Mouse (Mus musculus) forebrain, embryonic 11.5 days (tissue): ENCODE measurements around the gene Mpp3. TPM values are rescaled to one million over a fixed set of nuclear protein-coding genes. Genes with fewer than 3 reads are reported as not detected.

Experiments used
- ATAC-seq: fragments of 200-750 bp; cut with Nextera tagmentation; replicated peaks from 2 replicates; pipeline ENCODE4 v1.8.0; 2017; ENCODE audit warnings: moderate TSS enrichment; ENCODE audit not compliant: low FRiP score
- DNase-seq: peaks from one replicate; pipeline ENCODE4 v3.0.0-alpha.2; 2017; ENCODE audit warnings: low spot score
- H3K27ac ChIP-seq: fragments of 300-500 bp; sonication (generic); 2 replicates; pipeline ENCODE4 v1.5.1; 2014; ENCODE audit warnings: low read depth, low read length
- H3K27me3 ChIP-seq: fragments of 300-500 bp; sonication (generic); 2 replicates; pipeline ENCODE4 v1.6.1; 2014; ENCODE audit warnings: mild to moderate bottlenecking, low read length, mixed read lengths; ENCODE audit not compliant: control insufficient read depth, insufficient read depth
- H3K36me3 ChIP-seq: fragments of 300-500 bp; sonication (generic); 2 replicates; pipeline ENCODE4 v1.6.1; 2014; ENCODE audit warnings: mild to moderate bottlenecking, low read length, moderate library complexity, mixed read lengths; ENCODE audit not compliant: control insufficient read depth, insufficient read depth
- H3K4me1 ChIP-seq: fragments of 300-500 bp; sonication (generic); replicated peaks from 2 replicates; pipeline ENCODE4 v1.6.1; 2014; ENCODE audit warnings: low read length, mixed read lengths; ENCODE audit not compliant: control insufficient read depth, insufficient read depth
- H3K4me2 ChIP-seq: fragments of 300-500 bp; sonication (generic); 2 replicates; pipeline ENCODE4 v1.6.1; 2014; ENCODE audit warnings: low read depth, mild to moderate bottlenecking, low read length, moderate library complexity, mixed read lengths; ENCODE audit not compliant: severe bottlenecking
- H3K4me3 ChIP-seq: fragments of 300-500 bp; sonication (generic); 2 replicates; pipeline ENCODE4 v1.5.1; 2014; ENCODE audit warnings: low read depth, low read length
- H3K9ac ChIP-seq: fragments of 300-500 bp; sonication (generic); 2 replicates; pipeline ENCODE4 v1.6.1; 2014; ENCODE audit warnings: low read length
- H3K9me3 ChIP-seq: fragments of 300-500 bp; sonication (generic); 2 replicates; pipeline ENCODE4 v1.6.1; 2016; ENCODE audit warnings: low read length, mixed read lengths; ENCODE audit not compliant: control insufficient read depth
- WGBS: fragments of 180-500 bp; shearing (Covaris S2); extraction: QIAGEN DNeasy Blood & Tissue Kit; methylation state at CpG from one replicate; pipeline ENCODE4 v1.1.7; 2014; 5-methylcytosine and 5-hydroxymethylcytosine counted together
- polyA plus RNA-seq: library from polyadenylated mRNA; unstranded; fragments of >200 nt; fragmentation: Nextera tagmentation; extraction: Ambion mirVana; gene quantifications from 2 replicates; pipeline ENCODE4 v1.2.1, GENCODE M21; 2014

The Mpp3 gene
- polyA plus RNA-seq, 1 experiment from 2014 or later: 22.1 TPM

GRCm38 (mm10) chr11:101984054-101985025 lies 43.9 kb downstream of the Mpp3 start, which contains the start of gene Cfap97d1:
Cfap97d1 (plus strand) TSS chr11:101984279.
- DNase-seq (peak; percentile 95), ATAC-seq (peak; percentile 76)
- H3K4me2 ChIP-seq: peak within 1 kb of the TSS; percentile 99
- H3K27me3 ChIP-seq: peaks cover 5% of the 10 kb centered on the region
- 1% methylated on average over 67 of the region's 71 CpGs for WGBS
- peak within 1 kb of the TSS; percentile 65 for H3K9ac ChIP-seq
- 0 out of 2 replicates have a peak, but pooled peaks cover 5% of the 10 kb centered on the region for H3K4me1 ChIP-seq
- H3K36me3 ChIP-seq: no peaks in the 10 kb centered on the region
- no peaks in the 10 kb centered on the region for H3K9me3 ChIP-seq
- no peak within 1 kb of the TSS; the same call in 1 of the 2 replicates for H3K27ac ChIP-seq
- H3K4me3 ChIP-seq: peak within 1 kb of the TSS; percentile 60

GRCm38 (mm10) chr11:101983431-101983921 lies 44.8 kb downstream of the Mpp3 start:
- H3K4me3 ChIP-seq: no peak overlapping the region

GRCm38 (mm10) chr11:101982981-101983411 lies 45.3 kb downstream of the Mpp3 start:
- Histone ChIP-seq H3K9me3 (no peaks in the 10 kb centered on the region), H3K4me2 (no peak overlapping the region), H3K27ac (no peak overlapping the region), H3K4me1 (0 out of 2 replicates have a peak, but pooled peaks cover 5% of the 10 kb centered on the region), H3K36me3 (no peaks in the 10 kb centered on the region), H3K4me3 (no peak overlapping the region), H3K27me3 (peaks cover 5% of the 10 kb centered on the region), H3K9ac (no peak overlapping the region)
- 68% methylated on average over 6 of the region's 6 CpGs for WGBS
- DNase-seq (no peak), ATAC-seq (no peak)

More at GRCm38 (mm10) chr11:101983431-101983921, 44.8 kb downstream of the Mpp3 start:
- WGBS: 81% methylated on average over 10 of the region's 10 CpGs
- Histone ChIP-seq H3K27ac (no peak overlapping the region), H3K27me3 (peaks cover 5% of the 10 kb centered on the region), H3K9me3 (no peaks in the 10 kb centered on the region), H3K36me3 (no peaks in the 10 kb centered on the region), H3K4me1 (0 out of 2 replicates have a peak, but pooled peaks cover 5% of the 10 kb centered on the region), H3K9ac (no peak overlapping the region), H3K4me2 (peak overlapping the region; percentile 99)
- no peak for DNase-seq
- ATAC-seq: no peak

GRCm38 (mm10) chr11:101981850-101982249 lies 46.4 kb downstream of the Mpp3 start:
- ATAC-seq (no peak), DNase-seq (no peak)
- WGBS: 83% methylated on average over 12 of the region's 12 CpGs
- H3K4me3 ChIP-seq: no peak overlapping the region
- H3K27ac ChIP-seq: no peak overlapping the region
- 0 out of 2 replicates have a peak, but pooled peaks cover 5% of the 10 kb centered on the region for H3K4me1 ChIP-seq
- no peak overlapping the region for H3K4me2 ChIP-seq
- peaks cover 5% of the 10 kb centered on the region for H3K27me3 ChIP-seq
- H3K36me3 ChIP-seq: no peaks in the 10 kb centered on the region
- H3K9me3 ChIP-seq: no peaks in the 10 kb centered on the region
- H3K9ac ChIP-seq: no peak overlapping the region

GRCm38 (mm10) chr11:101980603-101981157 lies 47.6 kb downstream of the Mpp3 start:
- DNase-seq: no peak
- no peak overlapping the region for H3K4me2 ChIP-seq
- H3K27ac ChIP-seq: no peak overlapping the region
- H3K36me3 ChIP-seq: no peaks in the 10 kb centered on the region
- 82% methylated on average over 9 of the region's 9 CpGs for WGBS
- 0 out of 2 replicates have a peak, but pooled peaks cover 5% of the 10 kb centered on the region for H3K4me1 ChIP-seq
- no peak overlapping the region for H3K4me3 ChIP-seq
- ATAC-seq: no peak
- no peaks in the 10 kb centered on the region for H3K9me3 ChIP-seq
- H3K9ac ChIP-seq: no peak overlapping the region
- H3K27me3 ChIP-seq: peaks cover 5% of the 10 kb centered on the region

GRCm38 (mm10) chr11:101979140-101979539 lies 49.1 kb downstream of the Mpp3 start:
- DNase-seq (no peak), ATAC-seq (no peak)
- Histone ChIP-seq H3K27me3 (no peaks in the 10 kb centered on the region), H3K4me3 (no peak overlapping the region), H3K9ac (no peak overlapping the region), H3K4me1 (0 out of 2 replicates have a peak, but pooled peaks cover 5% of the 10 kb centered on the region), H3K9me3 (no peaks in the 10 kb centered on the region), H3K36me3 (no peaks in the 10 kb centered on the region), H3K4me2 (no peak overlapping the region), H3K27ac (no peak overlapping the region)
- WGBS: 87% methylated on average over 5 of the region's 5 CpGs

- WGBS: 94% methylated on average over 7 of the region's 7 CpGs
- DNase-seq: no peak
- Histone ChIP-seq H3K27ac (no peak overlapping the region), H3K9me3 (no peaks in the 10 kb centered on the region), H3K9ac (no peak overlapping the region), H3K36me3 (no peaks in the 10 kb centered on the region), H3K4me1 (no peaks in the 10 kb centered on the region), H3K27me3 (no peaks in the 10 kb centered on the region), H3K4me3 (no peak overlapping the region), H3K4me2 (no peak overlapping the region)
- no peak for ATAC-seq
Measured at GRCm38 (mm10) chr11:101976949-101977348, 51.3 kb downstream of the Mpp3 start.

GRCm38 (mm10) chr11:101974923-101975322 lies 53.3 kb downstream of the Mpp3 start:
- no peaks in the 10 kb centered on the region for H3K27me3 ChIP-seq
- DNase-seq (peak; percentile 71), ATAC-seq (no peak)
- H3K9me3 ChIP-seq: no peaks in the 10 kb centered on the region
- no peak overlapping the region for H3K4me3 ChIP-seq
- H3K4me1 ChIP-seq: no peaks in the 10 kb centered on the region
- no peak overlapping the region for H3K4me2 ChIP-seq
- WGBS: 54% methylated on average over 9 of the region's 9 CpGs
- no peak overlapping the region for H3K27ac ChIP-seq
- no peak overlapping the region for H3K9ac ChIP-seq
- no peaks in the 10 kb centered on the region for H3K36me3 ChIP-seq
